Mouse (Mus musculus) midbrain, embryonic 15.5 days (tissue): ENCODE measurements around the gene Gli2. TPM values are rescaled to one million over a fixed set of nuclear protein-coding genes. Genes with fewer than 3 reads are reported as not detected.

Source experiments
- ATAC-seq: fragments of 200-750 bp; cut with Nextera tagmentation; replicated peaks from 2 replicates; pipeline ENCODE4 v1.8.0; 2017; ENCODE audit warnings: moderate TSS enrichment
- H3K27ac ChIP-seq: fragments of 300-500 bp; sonication (generic); 2 replicates; pipeline ENCODE4 v1.5.1; 2015; ENCODE audit warnings: mild to moderate bottlenecking, inconsistent platforms
- H3K27me3 ChIP-seq: fragments of 300-500 bp; sonication (generic); replicated peaks from 2 replicates; pipeline ENCODE4 v1.6.1; 2015; ENCODE audit warnings: inconsistent platforms
- H3K36me3 ChIP-seq: fragments of 300-500 bp; sonication (generic); replicated peaks from 2 replicates; pipeline ENCODE4 v1.6.1; 2015; ENCODE audit warnings: inconsistent platforms
- H3K4me1 ChIP-seq: fragments of 300-500 bp; sonication (generic); 2 replicates; pipeline ENCODE4 v1.6.1; 2015; ENCODE audit warnings: inconsistent platforms
- H3K4me2 ChIP-seq: fragments of 300-500 bp; sonication (generic); 2 replicates; pipeline ENCODE4 v1.6.1; 2015; ENCODE audit warnings: inconsistent platforms, mild to moderate bottlenecking, moderate library complexity
- H3K4me3 ChIP-seq: fragments of 300-500 bp; sonication (generic); 2 replicates; pipeline ENCODE4 v1.5.1; 2015; ENCODE audit warnings: mild to moderate bottlenecking, inconsistent platforms
- H3K9ac ChIP-seq: fragments of 300-500 bp; sonication (generic); 2 replicates; pipeline ENCODE4 v1.6.1; 2015; ENCODE audit warnings: mild to moderate bottlenecking, inconsistent platforms
- H3K9me3 ChIP-seq: fragments of 300-500 bp; sonication (generic); 2 replicates; pipeline ENCODE4 v1.6.1; 2016; ENCODE audit warnings: inconsistent platforms
- WGBS: fragments of 180-500 bp; shearing (Covaris S2); methylation state at CpG from one replicate; pipeline ENCODE4 v1.1.7; 2015; ENCODE audit warnings: mixed read lengths; 5-methylcytosine and 5-hydroxymethylcytosine counted together
- polyA plus RNA-seq: library from polyadenylated mRNA; unstranded; fragments of >200 nt; fragmentation: Nextera tagmentation; extraction: Ambion mirVana; gene quantifications from 2 replicates; pipeline ENCODE4 v1.2.1, GENCODE M21; 2015

Gli2 gene
- polyA plus RNA-seq, 1 experiment from 2014 or later, result 1.6 TPM

DNA sequence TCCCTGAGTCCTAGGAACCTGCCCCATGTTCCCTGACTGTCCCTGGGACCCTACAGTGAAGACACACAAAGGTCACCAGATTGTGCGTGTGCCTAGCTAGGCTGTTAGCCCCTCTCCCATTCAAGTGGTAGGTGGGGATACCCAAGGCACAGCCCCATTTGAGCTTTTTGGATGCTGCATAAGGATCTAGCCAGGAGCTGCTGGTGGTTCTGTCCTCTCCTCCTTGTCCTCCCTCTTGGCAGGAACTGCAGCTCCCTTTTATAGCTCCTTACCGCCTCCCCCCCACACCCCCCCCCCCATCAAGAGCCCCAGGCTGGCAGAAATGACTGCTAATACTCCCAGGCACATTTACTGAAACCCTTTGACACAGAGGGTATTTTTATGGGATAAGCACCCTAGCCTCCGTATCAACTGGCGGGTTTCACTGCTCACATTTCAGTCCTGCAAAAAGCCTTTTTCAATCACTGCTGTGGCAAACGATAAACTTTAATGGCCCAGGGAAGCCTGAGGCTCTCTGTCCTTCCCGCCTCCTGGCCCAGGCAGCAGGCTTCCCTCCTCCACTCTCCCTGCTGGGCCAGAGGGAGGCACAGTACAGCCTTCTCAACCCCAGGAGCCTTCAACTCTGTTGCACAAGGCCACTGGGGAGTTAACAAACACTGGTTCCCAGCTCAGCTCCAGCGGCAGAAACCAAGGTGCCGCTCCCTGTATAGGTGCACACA is 151.4 kb downstream of the Gli2 start:
- Histone ChIP-seq H3K27ac (no peak overlapping the region), H3K4me1 (peaks cover 13% of the 10 kb centered on the region), H3K4me2 (no peak overlapping the region), H3K4me3 (no peak overlapping the region), H3K9me3 (no peaks in the 10 kb centered on the region), H3K27me3 (no peaks in the 10 kb centered on the region), H3K36me3 (no peaks in the 10 kb centered on the region), H3K9ac (no peak overlapping the region)
- ATAC-seq, result no peak
- WGBS, result 46% methylated on average over 8 of the region's 8 CpGs

DNA sequence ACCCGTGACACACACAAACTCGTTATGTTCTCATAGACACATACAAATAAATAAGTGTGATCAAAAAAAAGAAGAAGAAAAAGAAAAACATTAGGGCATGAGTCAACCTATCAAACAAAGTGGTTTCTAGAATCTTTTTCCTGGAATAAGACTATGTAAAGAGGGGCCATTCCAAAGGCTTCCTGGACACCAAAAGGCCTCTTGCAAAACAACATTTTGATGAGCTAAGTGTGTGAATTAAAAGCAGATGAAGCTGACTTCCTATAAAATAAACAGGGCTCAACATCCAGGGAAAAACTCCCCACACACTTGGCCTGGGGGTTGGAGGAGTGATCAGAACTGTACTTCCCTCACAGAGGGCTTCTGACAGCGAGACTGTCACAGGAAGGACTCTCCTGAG is 155.1 kb downstream of the Gli2 start:
- no peak overlapping the region for H3K27ac ChIP-seq
- H3K36me3 ChIP-seq, result no peaks in the 10 kb centered on the region
- 92% methylated on average over 3 of the region's 3 CpGs for WGBS
- no peak overlapping the region for H3K4me2 ChIP-seq
- no peak overlapping the region for H3K4me3 ChIP-seq
- H3K4me1 ChIP-seq, result peaks cover 8% of the 10 kb centered on the region
- no peaks in the 10 kb centered on the region for H3K27me3 ChIP-seq
- H3K9me3 ChIP-seq, result no peaks in the 10 kb centered on the region
- no peak for ATAC-seq
- no peak overlapping the region for H3K9ac ChIP-seq

DNA sequence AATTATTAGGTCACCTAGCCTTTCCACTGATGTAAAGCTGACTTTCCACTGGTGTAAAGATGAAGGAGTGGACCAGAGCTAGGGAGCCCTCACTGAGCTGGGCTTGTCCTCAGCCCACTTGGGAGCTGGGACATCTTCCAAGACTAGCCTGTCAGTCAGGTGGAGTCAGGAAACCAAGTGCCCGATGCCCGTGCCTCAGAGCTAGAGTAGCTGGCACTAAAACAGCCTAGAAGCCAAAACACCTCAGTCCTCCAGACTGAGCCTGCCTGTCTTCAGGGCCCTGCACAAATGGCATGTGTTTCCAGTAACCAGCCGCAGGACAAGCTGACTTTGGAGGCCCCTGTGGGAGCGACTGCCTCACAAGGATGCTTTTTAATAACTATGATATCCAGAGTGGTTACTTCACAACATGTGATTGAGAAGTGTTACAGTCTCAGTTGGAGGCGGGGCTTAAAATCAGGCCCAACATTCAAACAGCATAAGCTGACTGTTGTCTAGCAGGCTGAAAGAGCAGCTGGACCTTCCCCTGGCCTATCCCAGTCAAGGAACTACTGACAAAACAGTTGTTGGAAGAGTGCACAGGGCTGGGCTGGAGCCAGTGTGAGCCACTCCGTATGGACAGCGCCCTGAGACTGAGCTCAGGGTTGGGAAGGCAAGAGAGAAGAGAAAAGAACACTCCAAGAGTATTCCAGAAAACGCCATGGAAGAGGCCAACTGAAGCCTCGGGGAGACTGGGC is 158.2 kb downstream of the Gli2 start:
- no peak for ATAC-seq
- Histone ChIP-seq H3K4me1 (peaks cover 15% of the 10 kb centered on the region), H3K36me3 (no peaks in the 10 kb centered on the region), H3K27ac (no peak overlapping the region), H3K9me3 (no peaks in the 10 kb centered on the region), H3K27me3 (no peaks in the 10 kb centered on the region), H3K4me2 (no peak overlapping the region), H3K9ac (no peak overlapping the region), H3K4me3 (no peak overlapping the region)
- 77% methylated on average over 9 of the region's 9 CpGs for WGBS

- 0 out of 2 replicates have a peak overlapping the region, but pooled peaks have one; percentile 48 for H3K27ac ChIP-seq
- no peaks in the 10 kb centered on the region for H3K9me3 ChIP-seq
- H3K9ac ChIP-seq, result no peak overlapping the region
- no peak for ATAC-seq
- H3K36me3 ChIP-seq, result no peaks in the 10 kb centered on the region
- 52% methylated on average over 5 of the region's 5 CpGs for WGBS
- peaks cover 20% of the 10 kb centered on the region for H3K4me1 ChIP-seq
- H3K4me2 ChIP-seq, result no peak overlapping the region
- H3K27me3 ChIP-seq, result no peaks in the 10 kb centered on the region
- H3K4me3 ChIP-seq, result no peak overlapping the region
These were observed 162.0 kb downstream of the Gli2 start for GRCm38 (mm10) chr1:118891395-118891794.

DNA sequence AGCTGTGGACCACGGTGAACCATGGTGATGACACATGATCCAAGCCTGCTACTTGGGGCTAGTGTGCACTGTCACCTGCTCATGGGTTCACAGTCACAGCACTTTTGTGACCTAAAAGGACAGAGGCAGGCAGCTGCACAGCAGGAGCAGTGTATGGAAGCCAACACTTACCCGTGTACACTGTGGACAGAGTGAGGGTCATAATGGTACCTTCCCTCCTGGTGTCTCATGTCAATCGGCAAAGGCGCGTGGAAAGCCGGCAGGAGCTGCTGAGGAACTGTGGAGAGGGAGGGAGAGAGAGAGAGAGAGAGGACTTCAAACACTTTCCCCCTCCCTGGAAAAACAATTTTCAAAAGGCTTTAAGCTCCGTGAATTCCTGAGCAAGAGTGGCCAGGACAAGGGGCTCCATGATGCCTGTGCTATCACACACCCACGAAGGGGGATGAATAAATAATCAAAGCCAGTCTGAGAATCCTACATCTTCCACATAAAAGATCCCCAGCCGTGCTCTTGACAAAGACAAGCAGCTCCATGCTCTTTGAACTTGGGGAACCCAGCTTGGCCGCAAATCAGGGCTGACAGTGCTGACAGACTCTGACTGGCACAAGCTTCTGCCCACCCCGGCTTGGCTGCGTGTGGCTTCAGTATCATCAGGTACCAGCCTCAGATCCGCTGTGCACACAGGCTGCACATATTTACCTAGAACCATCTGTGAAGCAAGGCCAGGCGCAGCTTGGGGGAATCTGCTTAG is 163.1 kb downstream of the Gli2 start:
- H3K27ac ChIP-seq, result peak overlapping the region; percentile 48; the same call in 1 of the 2 replicates
- no peaks in the 10 kb centered on the region for H3K36me3 ChIP-seq
- no peaks in the 10 kb centered on the region for H3K27me3 ChIP-seq
- H3K4me1 ChIP-seq, result peaks cover 20% of the 10 kb centered on the region
- no peak overlapping the region for H3K9ac ChIP-seq
- 19% methylated on average over 14 of the region's 14 CpGs for WGBS
- no peak overlapping the region; the same call in 1 of the 2 replicates for H3K4me2 ChIP-seq
- H3K4me3 ChIP-seq, result no peak overlapping the region
- ATAC-seq, result peak; percentile 78
- no peaks in the 10 kb centered on the region for H3K9me3 ChIP-seq

DNA sequence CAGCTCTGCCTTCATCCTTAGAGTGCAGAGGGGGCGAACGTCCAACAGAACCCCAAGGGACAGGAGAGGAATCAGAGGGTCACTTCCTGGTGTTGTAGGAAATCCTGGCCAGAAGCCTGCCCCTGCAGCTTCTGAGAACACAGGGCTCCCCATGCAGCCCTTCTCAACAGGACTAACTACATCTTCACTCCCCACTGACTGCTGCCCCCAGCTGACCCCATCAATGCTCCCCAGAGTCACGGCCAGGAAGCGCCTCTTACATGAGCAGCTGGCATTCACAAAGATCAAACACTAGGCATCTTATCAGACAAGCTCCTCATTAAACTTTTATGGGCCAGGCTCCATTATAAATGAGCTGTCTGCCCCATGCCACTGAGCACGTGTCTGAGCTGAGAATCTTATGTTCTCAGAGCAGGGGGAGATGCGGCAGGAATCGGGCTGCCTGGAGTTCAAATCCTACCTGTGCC is 172.6 kb downstream of the Gli2 start:
- H3K9me3 ChIP-seq, result no peaks in the 10 kb centered on the region
- peak; percentile 64 for ATAC-seq
- WGBS, result 31% methylated on average over 7 of the region's 7 CpGs
- no peak overlapping the region for H3K4me3 ChIP-seq
- H3K4me2 ChIP-seq, result no peak overlapping the region
- H3K27me3 ChIP-seq, result no peaks in the 10 kb centered on the region
- no peaks in the 10 kb centered on the region for H3K36me3 ChIP-seq
- no peak overlapping the region for H3K9ac ChIP-seq
- H3K4me1 ChIP-seq, result peaks cover 2% of the 10 kb centered on the region; the same call in 1 of the 2 replicates
- no peak overlapping the region for H3K27ac ChIP-seq

- ATAC-seq, result no peak
- no peaks in the 10 kb centered on the region for H3K27me3 ChIP-seq
- H3K27ac ChIP-seq, result no peak overlapping the region
- peaks cover 2% of the 10 kb centered on the region; the same call in 1 of the 2 replicates for H3K4me1 ChIP-seq
- H3K9ac ChIP-seq, result no peak overlapping the region
- no peaks in the 10 kb centered on the region for H3K36me3 ChIP-seq
- H3K4me2 ChIP-seq, result no peak overlapping the region
- no peak overlapping the region for H3K4me3 ChIP-seq
- WGBS, result 82% methylated on average over 6 of the region's 6 CpGs
- H3K9me3 ChIP-seq, result no peaks in the 10 kb centered on the region
These were observed 175.1 kb downstream of the Gli2 start for GRCm38 (mm10) chr1:118878291-118878690.

- H3K27ac ChIP-seq, result no peak overlapping the region
- H3K4me3 ChIP-seq, result no peak overlapping the region
- H3K9me3 ChIP-seq, result no peaks in the 10 kb centered on the region
- no peak overlapping the region for H3K4me2 ChIP-seq
- WGBS, result 86% methylated on average over 9 of the region's 9 CpGs
- H3K4me1 ChIP-seq, result no peaks in the 10 kb centered on the region
- no peak for ATAC-seq
- no peaks in the 10 kb centered on the region for H3K36me3 ChIP-seq
- no peaks in the 10 kb centered on the region for H3K27me3 ChIP-seq
- H3K9ac ChIP-seq, result no peak overlapping the region
These were observed 178.2 kb downstream of the Gli2 start for GRCm38 (mm10) chr1:118875227-118875626.

- WGBS, result 84% methylated on average over 7 of the region's 7 CpGs
- H3K4me3 ChIP-seq, result no peak overlapping the region
- no peaks in the 10 kb centered on the region for H3K27me3 ChIP-seq
- H3K27ac ChIP-seq, result no peak overlapping the region
- no peaks in the 10 kb centered on the region for H3K9me3 ChIP-seq
- H3K4me1 ChIP-seq, result no peaks in the 10 kb centered on the region
- no peak overlapping the region for H3K9ac ChIP-seq
- no peak for ATAC-seq
- no peaks in the 10 kb centered on the region for H3K36me3 ChIP-seq
- no peak overlapping the region for H3K4me2 ChIP-seq
These were observed 179.9 kb downstream of the Gli2 start for GRCm38 (mm10) chr1:118873559-118873958.

GRCm38 (mm10) chr1:118864735-118865134 is 188.7 kb downstream of the Gli2 start:
- no peak for ATAC-seq
- Histone ChIP-seq H3K9me3 (no peaks in the 10 kb centered on the region), H3K9ac (no peak overlapping the region), H3K4me2 (no peak overlapping the region), H3K4me3 (no peak overlapping the region), H3K27me3 (no peaks in the 10 kb centered on the region), H3K27ac (no peak overlapping the region), H3K4me1 (no peaks in the 10 kb centered on the region), H3K36me3 (no peaks in the 10 kb centered on the region)
- 79% methylated on average over 9 of the region's 9 CpGs for WGBS

DNA sequence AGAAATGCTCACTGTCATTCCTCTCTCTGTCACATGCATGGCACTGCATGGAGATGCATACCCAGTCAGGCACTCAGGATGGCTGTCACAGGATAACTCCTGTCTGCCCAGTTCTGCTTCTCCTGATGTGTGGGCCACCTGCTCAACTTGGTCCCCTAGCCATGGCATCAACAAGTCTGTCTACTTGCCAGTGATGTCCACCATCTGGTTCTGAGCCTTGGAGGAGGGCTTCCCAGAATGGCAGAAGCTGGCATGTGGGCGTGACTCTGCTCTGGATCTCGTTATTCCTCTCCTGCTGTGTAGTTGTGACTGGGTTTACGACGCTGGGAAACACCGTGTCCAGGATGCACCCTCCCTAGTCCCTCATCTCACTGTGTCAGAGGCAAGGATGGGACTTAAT is 189.4 kb downstream of the Gli2 start:
- H3K27me3 ChIP-seq, result no peaks in the 10 kb centered on the region
- ATAC-seq, result no peak
- no peak overlapping the region for H3K27ac ChIP-seq
- H3K9ac ChIP-seq, result no peak overlapping the region
- 73% methylated on average over 5 of the region's 5 CpGs for WGBS
- H3K4me1 ChIP-seq, result no peaks in the 10 kb centered on the region
- no peaks in the 10 kb centered on the region for H3K9me3 ChIP-seq
- H3K4me3 ChIP-seq, result no peak overlapping the region
- H3K4me2 ChIP-seq, result no peak overlapping the region
- H3K36me3 ChIP-seq, result no peaks in the 10 kb centered on the region

DNA sequence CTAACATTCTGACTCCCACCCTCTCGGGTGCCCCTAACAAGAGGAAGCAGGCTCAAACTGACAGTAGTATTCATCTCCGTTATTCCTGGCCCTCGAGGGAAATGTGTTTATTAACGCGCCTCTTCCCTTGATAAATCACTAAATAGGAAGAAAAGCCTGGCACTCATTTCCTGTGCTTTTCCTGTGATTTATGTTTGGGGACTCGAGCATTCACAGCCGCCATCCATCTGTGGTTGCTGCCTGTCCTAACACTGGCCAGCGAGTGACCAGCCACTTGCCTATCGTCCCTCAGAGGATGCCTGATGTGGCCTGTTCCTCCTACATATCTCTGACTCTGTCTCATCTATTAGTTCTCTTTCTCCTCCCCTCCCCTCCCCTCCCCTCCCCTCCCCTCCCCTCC is 195.3 kb downstream of the Gli2 start:
- no peak overlapping the region for H3K9ac ChIP-seq
- 78% methylated on average over 9 of the region's 9 CpGs for WGBS
- no peak for ATAC-seq

More for the DNA sequence above, 195.3 kb downstream of the Gli2 start:
- Histone ChIP-seq H3K27me3 (no peaks in the 10 kb centered on the region), H3K4me1 (no peaks in the 10 kb centered on the region), H3K27ac (no peak overlapping the region), H3K4me2 (no peak overlapping the region), H3K36me3 (no peaks in the 10 kb centered on the region), H3K4me3 (no peak overlapping the region), H3K9me3 (no peaks in the 10 kb centered on the region)
